Mouse (Mus musculus): ENCODE results near the gene Sh3gl3. TPM values are rescaled to one million over a fixed set of nuclear protein-coding genes. Genes with fewer than 3 reads are reported as not detected.
"Not testable (repeated sequence)": the region's sequence is repeated elsewhere in the genome, so short reads cannot be mapped to it uniquely, and the experiment has no call there.

Gene Sh3gl3
- total RNA-seq, 2 experiments from 2014 or later: 0.67 to 0.95 TPM

DNA sequence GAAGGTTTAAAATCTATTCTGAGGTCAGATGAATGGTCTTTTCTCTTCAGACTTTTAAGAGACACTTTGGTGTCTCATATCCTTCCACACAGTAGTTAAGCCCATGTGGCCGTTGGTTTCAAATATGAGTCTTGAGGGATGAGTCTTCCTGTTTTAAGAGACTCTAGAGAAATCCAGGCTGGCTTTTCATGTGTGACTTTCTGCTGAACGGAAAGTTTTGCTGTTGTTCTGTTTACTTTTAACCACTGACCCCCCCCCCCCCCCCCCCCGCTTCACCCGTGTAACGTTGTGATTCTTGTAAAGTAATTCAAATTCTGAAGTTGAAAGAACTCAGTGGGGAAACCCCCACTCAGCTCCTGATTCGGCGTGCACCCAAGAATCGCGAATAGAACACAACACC is 61.8 kb downstream of the Sh3gl3 start:
- no peak for DNase-seq

DNA sequence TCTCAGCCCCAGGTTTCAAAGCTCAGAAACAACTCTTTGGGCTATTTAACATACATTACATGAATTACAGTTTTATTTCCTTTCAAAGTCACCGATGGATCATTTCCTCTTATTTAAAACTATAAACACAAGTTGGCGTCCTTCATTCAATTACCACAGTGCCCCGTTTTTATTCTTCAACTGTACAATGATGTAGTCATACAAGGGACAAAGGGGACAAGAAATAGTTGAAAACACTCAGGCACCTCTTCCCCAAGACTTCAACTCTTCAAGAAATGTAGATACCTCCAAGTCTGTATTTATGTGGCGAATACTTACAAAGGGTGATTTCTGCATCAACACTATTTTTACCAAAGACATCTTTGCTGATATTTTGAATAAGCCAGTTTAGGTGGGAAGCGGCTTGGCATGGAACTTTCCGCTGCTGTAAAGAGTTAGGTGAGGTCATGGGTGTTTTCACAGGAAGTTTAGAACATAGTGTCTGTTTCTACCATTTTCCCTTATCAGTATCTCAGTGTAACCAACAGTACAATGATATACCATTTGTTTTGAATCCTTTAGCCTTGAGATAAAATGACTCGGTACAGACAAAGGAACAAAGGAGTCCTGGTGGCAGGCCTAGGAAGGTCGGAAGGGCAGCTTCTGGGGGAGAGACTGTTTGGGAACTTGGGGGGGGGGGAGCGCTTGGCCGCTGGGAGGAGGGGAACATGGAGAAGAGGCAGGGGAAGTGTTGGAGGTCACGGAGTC is 62.7 kb downstream of the Sh3gl3 start:
- no peak for DNase-seq

DNA sequence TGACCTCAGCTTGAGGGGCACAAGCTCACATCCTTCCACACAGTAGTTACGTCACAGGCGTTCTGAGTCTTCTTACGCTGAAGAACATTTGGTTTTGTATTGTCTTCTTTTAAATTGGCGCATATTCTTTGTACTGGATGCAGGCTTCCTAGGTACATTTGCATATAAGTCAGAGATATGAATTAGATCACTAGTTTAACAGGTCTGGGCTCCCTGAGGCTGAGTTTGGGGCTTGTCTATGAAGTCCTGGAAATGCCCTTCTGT is 63.2 kb downstream of the Sh3gl3 start:
- DNase-seq: no peak

DNA sequence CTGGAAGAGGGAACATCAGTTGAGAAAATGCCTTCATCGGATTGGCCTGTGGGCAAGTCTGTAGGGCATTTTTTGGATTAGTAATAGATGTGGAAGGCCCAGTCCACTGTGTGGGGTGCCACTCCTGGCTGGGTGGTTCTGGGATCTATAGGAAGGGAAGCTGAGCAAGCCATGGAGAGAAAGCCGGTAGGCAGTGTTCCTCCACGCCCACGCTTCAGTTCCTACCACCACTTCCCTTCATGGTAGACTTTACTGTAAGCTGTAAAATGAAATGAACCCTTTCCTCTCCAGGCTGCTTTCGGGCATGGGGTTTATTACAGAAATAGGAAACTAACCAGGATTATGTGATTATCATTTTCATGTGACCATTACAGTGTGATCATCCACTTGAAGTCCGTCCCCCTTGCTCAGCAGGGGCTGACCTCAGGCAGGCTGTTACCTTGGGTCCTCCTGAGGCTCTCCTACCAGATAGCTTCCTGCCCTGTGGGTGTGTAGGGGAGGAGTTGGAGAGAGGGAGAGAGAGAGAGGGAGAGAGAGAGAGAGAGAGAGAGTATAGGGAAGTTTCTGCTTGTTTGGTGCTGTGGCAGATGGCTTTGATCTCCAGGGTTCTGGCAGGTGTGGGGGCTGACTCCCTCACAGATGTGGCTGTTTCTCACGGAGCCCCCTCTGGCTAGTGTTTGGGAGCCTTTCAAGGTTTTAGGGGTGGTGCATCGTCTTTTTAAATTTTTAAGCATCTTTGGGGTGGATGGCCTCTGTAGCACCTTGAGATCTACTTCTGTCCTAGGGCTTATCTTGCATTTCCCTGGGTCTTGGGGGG is 67.0 kb downstream of the Sh3gl3 start:
- DNase-seq: no peak

DNA sequence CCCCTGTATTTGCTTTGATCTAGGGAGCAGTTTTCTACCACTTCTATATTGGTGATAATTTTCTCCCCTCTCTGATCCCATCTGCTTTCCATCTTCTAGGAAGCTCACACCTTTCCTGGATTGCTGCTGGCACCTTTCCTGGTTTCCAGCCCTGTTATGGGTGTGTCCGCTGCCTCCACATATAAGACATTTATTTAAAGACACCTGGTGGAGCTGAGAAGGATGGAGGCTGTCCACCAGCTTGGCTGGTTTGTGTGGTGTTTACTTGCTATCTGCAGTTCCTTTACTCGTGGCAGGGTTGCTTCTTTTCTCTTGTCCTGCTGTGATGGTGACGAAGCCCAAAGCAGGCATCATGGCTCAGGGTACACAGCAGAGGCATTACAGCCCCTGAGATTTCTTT is 71.1 kb downstream of the Sh3gl3 start:
- no peak for DNase-seq

DNA sequence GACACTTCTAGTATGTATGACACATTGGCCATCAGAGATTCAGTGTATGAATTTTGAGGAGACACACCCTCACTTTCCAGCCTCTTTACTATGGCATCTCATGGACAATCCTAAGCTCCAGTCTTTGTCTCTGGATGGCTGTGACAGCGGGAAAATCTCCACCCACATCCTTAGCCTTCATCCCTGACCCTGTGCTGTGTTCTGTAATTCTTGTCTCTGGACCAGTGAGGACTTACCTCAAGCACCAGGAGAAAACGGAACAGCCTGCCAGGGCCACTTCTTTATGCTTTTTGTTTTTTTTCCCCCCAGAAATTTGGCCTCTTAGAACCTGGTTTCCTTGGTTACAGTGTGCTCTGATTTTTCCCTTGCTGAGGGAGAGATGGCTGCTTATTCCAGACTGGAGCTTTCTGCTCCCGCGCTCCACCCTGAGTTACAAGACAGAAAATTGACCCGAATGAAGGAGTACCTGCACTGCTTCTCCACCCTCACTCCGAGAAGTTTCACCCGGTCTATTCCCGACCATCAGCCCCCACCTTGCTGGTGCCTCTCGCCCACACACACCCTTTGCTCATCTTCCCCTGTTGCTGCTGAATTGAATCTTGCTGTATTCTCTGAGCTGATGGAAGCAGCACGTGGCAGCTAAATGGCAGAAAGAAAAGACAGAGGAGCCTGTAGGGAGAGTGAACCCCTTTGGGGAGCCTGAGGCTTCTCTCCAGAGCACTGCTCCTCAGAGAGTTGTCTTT is 75.5 kb downstream of the Sh3gl3 start:
- DNase-seq: no peak

DNA sequence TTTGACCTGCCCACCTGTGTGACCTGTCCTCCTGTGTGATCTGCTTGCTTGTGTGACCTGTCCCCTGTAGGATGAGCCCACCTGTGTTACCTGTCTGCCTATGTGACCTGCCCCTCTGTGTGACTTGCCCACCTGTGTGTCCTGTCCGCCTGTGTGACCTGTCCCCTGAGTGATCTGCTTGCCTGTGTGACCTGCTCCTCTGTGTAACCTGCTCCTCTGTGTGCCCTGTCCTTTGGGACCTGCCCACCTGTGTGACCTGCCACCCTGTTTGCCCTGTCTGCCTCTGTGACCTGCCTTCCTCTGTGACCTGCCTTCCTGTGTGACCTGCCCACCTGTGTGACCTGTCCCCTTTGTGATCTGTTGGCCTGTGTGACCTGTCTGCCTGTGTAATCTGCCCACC is 79.7 kb downstream of the Sh3gl3 start:
- DNase-seq: no peak

DNA sequence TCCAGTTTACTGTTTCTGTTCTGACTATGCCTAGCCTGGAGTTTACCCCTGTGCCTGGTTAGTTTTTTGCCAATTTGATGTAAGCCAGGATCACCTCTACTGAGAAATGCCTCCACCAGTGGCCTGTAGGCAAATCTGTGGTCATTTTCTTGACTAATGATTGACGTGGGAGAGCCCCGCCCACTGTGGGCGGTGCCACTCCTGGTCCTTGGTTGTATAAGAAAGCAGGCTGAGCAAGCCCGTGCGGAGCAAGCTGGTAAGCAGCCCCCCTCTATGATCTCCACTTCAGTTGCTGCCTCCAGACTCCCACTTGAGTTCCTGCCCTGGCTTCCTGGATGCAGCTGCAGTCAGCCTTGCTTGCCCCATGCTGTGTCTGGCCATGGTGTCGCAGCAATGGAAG is 83.3 kb downstream of the Sh3gl3 start:
- no peak for DNase-seq

DNA sequence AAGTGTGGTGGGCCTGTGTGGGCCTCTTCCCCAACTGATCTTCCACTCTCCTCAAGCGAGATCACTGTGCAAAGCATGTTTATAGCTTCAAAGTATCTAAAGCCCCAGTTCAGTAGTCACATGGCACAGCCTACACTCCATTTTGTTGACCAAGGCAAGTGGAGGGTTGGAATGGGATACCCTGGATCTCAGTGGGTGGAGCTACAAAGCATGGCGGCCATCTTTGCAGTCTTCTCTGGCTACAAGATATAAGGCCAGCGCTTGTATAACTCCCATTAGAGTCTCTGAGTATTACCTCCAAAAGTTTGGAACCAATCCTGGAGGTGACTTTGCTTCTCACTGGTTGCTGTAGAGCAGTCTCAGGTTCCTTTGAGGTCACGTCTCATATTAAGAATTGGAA is 83.9 kb downstream of the Sh3gl3 start:
- no peak for DNase-seq

DNA sequence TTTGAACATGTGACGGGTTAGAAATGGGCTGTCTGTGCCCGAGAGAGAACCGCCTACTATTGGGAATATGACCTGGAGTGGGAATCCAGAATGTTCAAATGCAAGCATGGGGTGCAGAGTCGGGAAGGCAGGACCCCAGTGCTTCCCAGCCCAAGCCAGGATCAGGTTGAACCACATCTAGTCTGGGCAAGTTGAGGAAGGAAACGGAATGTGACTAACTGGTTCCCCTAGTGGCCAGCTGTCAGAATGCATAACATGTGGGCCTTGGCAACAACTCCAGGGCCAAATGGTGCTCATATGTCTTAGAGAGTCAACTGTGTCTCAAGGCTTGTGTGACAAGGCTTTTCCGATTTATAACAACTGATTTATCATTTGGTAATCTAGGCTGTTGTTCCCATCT is 86.6 kb downstream of the Sh3gl3 start:
- DNase-seq: no peak

DNA sequence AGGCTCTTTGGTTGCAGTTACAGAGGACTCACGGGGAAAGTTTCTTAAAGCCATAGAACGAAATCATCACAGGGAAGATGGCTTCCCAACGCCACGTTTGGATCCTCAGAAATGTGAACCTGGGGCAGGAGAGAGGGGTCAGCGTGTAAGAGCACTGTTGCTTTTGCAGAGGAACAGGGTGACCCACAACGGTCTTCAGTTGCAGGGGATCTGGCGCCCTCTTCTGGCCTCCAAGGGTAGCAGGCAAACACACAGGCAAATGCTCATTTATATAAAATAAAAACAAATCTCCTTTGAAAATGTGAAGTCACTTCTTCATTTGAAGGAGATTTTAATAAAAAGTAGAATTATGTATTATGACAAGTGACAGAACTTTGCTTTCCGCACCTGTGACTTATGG is 89.5 kb downstream of the Sh3gl3 start:
- no peak for DNase-seq

DNA sequence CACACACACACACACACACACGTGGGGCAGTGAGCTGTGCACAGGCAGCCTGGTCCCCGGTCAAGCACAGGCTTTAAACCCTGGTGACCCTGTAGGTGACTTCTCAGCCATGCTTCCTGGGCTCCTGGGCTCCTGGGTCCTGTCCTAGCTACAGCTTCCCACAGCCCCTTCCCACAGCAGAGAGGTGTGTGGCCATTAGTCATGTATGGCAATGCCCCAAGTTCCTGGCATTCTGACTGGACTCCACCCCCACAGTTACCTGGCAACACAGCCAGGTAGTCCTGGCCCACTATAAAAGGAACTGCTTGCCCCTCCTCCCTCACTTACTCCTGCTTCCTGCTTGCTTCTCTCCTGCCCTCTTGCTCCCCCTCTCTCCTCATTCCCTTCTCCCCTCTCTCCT is 90.5 kb downstream of the Sh3gl3 start:
- no peak for DNase-seq

DNA sequence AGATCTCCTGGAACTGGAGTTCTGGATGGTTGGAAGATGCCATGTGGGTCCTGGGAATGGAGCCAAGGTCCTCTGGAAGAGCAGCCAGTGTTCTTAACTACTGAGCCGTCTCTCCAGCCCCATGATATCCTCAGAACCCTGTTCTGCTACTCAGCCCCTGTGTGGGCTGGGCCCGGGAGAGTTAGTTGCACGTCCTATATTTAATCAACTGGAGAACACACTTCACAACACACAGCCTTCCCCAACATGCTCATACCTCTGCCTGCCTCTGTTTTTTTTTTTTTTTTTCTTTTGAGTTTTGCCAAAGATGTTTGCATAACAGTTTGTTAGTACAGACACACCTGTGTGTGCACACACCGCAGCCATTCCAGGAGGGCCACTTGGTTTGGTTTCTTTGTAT is 91.7 kb downstream of the Sh3gl3 start:
- no peak for DNase-seq

DNA sequence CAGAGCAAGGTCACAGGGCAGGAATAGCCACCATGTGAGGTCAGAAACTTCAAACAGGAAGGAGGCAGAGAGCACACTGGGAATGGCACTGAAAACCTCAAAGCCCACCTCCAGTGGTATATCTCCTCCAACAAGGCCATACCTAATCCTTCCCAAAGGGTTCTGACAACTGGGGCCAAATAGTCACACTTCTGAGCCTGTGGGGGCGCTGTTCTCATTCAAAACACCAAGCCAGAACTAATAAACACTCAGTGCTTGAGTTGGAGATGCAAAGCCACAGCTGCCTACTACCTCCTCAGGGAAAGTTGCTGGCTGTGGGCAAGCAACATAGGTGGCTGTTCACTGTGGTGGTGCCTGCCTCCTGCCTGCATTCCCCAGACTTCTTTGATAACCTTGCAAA is 96.3 kb downstream of the Sh3gl3 start:
- no peak for DNase-seq

DNA sequence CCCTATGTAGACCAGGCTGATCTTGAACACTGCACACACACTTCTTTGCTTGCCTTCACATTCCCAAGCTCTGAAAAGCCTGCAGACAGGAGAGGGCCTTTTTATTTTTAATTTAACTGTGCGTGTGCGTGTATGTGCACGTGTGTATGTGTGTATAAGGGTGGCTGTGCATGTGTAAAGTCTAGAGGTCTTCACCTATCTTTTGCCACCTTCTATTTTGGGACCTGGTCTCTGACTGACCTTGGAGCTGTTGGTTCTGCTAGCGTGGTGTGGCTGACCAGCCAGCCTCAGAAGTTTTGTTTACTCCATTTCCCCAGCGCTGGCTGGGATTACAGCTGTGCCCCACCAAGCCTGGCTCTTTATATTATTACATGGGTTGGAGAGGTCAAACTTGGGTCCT is 98.1 kb downstream of the Sh3gl3 start:
- no peak for DNase-seq

DNA sequence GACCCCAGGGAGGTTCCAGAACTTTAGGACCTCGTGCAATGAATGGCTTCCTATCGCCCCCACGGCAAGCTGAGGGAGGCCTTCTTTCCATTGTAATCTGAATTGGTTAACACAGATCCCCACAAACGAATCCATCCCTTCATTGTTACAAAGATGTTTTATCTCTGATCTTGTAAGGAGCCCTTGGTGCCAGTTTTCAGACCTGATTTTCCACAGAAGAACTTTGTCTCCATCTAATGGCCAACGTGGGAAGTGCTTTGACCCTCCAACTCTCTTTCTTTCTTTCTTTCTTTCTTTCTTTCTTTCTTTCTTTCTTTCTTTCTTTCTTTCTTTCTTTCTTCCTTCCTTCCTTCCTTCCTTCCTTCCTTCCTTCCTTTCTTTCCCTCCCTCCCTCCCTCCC is 99.2 kb downstream of the Sh3gl3 start:
- not testable (repeated sequence) for DNase-seq

DNA sequence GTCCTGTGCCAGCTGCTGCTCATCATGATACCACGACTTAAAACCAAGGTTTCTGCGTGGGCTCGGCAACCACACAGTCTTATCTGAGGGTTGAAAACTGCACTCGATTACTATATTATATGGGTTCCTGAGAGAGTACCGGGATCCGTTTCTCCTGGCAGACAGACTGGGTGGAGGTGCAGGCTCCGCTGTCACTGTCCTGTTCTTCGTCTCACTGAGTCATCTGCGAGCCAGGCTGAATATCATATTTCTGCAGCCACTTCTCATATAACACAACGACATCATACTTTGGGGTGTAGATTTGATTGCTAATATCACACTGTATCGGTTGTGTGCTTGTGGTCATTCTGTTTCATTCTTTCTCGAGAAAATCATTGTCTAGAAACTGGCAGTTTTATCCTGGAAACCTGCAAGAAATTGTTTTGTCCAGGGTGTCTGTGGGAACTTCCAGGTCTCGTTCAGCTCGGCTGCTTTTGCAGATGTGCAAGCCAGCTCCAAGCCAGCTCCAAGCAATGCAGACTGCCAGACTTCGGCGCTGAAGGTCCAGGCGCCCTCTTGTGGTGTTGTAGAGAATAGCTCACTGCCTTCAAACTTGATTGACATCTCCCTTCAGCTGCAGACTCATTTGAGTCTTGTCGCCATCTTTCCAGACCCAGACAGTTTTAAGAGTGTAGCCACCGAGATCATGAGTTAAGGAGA is 100.5 kb downstream of the Sh3gl3 start:
- DNase-seq: peak; percentile 53

DNA sequence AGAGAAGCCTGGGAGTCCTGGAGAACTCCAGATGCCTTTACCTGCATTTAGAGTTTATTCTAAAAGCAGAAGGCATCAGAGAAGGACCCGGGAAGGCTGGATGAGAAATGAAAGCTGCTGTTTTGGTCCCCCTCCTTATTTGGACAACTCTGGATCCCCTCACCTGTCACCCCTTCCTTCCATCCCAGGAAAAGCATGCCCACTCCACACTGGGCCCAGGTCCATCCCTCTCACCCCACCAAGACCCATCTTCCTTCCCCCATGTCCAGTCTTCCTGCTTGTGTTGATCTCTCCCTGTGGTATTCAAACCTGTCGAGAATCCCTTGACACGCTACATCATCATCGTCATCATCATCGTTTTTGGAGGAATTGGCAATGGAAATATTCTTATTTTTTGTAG is 101.3 kb downstream of the Sh3gl3 start:
- no peak for DNase-seq

DNA sequence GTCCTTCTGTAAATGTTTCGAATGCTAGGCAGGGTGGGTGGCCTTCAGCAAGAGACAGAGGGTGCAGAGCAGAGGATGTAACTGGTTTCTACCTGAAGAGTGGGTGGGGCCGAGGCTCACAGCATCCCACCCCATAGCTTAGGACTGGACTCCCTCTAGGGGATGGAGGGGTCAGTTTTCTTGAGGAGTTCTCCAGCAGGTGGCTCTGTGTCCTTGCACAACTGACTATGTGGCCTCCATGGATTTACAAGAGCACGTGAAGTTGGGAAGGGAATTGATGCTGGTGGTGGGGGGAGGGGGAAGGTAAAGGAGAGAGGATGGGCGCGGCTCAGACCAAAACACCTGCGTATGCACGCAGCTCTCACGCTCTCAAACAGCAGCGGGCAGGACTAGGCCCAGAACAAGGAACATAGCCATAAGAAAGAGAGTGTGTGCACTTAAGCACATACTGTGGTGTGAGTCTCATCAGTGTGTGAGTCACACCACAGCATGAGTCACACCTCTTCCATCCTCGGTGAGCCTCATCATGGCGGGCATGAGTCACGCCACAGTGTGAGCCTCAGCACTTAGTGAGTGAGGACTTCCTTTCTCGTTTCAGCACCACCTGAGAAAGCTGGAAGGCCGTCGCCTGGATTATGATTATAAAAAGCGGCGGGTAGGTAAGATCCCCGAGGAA is 102.0 kb downstream of the Sh3gl3 start:
- DNase-seq: no peak

DNA sequence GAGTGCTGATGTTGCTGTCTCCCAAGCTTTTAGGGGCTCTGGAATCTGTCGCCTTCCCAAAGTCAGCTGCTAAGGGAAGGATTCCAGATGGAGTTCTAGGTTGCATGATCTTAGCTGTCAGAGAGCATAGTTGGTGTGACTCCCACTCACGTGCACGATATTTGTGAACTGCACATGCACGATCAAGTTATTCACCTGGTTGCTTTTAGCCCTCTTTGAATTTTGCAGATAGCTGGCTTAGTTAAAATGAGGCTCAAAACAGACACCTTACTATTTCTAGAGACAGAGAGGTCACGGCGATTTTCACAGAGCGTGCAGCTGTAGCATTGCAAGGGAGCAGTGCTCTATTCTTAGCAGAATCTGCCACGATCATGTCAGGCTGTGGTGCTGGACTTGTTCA is 108.4 kb downstream of the Sh3gl3 start:
- no peak for DNase-seq

DNA sequence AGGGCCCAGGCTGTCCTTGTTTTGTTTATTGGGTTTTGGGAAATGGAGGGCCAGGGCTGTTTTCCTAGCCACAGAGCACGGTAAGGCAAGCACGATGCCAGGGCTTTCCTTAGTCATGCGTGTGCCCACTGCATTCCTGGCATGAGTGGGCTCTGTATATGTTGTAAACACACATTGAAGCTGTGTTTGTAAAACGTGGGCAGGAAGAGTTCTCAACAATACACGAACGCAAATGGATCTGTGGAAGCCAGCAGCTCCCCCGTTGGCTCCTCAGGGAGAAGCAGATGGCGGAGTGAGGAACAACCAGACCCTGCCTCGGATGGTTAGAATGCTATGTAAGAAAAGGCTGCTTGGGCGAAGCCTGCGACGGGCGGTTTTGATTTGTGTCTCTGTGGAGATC is 108.8 kb downstream of the Sh3gl3 start:
- no peak for DNase-seq

DNA sequence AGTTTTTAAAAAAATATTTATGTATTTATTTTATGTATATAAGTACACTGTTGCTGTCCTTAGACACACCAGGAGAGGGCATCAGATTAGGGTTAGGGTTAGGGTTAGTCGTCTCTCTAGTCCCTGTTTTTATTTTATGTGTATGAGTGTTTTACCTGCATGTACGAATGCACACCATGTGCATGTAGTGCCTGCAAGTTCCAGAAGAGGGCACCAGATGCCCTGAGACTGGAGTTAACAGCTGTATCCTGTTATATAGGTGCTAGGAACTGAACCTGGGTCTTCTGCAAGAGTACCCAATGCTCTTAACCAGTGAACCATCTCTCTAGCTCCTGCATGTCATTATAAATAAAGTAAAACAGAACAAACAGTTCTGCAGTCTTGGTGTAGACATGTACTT is 113.6 kb downstream of the Sh3gl3 start:
- no peak for DNase-seq

Measured in gastrocnemius, postnatal 25 days (tissue).